Mouse (Mus musculus) ES-Bruce4 (cell line): ENCODE measurements around the gene Afmid.

Experiments
- EP300 ChIP-seq: IDR thresholded peaks from 2 replicates; pipeline ENCODE4 v1.6.1; 2011; ENCODE audit warnings: low read depth, low read length; ENCODE audit not compliant: insufficient read depth
- POLR2A ChIP-seq: IDR thresholded peaks from one replicate; pipeline ENCODE4 v1.8.1; 2011; ENCODE audit warnings: low read length; ENCODE audit not compliant: insufficient read depth

GRCm38 (mm10) chr11:117854241-117854640 is 28.5 kb downstream of the Afmid start:
- TF ChIP-seq EP300, result no peak
- TF ChIP-seq POLR2A, result no peak
